Mouse (Mus musculus) adrenal gland, adult 8-10 months (tissue): ENCODE results near the gene C2cd3. TPM values are rescaled to one million over a fixed set of nuclear protein-coding genes. Genes with fewer than 3 reads are reported as not detected.

Experiments
- DNase-seq: peaks from one replicate; pipeline ENCODE4 v3.0.0; 2022
- total RNA-seq, 4 experiments: library from RNA; stranded (reverse); gene quantifications; 2 replicates each; pipeline ENCODE4 v1.2.4; 2022

Gene C2cd3
- total RNA-seq, 4 experiments from 2014 or later: 19.7 to 29.1 (median 26.8) TPM

DNA sequence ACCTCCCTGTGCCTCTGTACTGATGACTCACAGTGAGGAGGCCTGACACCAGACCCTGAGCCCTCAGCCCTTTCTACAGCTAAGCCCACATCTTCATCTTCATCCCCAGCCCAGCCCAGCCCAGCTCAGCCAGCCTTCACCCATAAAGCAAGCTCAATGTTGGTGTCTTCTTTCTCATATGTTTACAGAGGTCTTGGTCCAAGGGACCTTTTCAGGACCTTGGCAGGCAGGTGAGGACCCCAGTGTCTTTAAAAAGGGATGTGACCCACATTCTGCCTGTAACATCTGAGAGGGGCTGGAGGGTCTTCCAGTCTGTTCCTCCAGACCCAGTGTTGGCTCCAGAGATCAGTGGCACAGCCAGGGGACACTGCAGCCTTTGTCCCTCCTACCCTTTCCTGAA lies 127.4 kb downstream of the C2cd3 start:
- DNase-seq: no peak

DNA sequence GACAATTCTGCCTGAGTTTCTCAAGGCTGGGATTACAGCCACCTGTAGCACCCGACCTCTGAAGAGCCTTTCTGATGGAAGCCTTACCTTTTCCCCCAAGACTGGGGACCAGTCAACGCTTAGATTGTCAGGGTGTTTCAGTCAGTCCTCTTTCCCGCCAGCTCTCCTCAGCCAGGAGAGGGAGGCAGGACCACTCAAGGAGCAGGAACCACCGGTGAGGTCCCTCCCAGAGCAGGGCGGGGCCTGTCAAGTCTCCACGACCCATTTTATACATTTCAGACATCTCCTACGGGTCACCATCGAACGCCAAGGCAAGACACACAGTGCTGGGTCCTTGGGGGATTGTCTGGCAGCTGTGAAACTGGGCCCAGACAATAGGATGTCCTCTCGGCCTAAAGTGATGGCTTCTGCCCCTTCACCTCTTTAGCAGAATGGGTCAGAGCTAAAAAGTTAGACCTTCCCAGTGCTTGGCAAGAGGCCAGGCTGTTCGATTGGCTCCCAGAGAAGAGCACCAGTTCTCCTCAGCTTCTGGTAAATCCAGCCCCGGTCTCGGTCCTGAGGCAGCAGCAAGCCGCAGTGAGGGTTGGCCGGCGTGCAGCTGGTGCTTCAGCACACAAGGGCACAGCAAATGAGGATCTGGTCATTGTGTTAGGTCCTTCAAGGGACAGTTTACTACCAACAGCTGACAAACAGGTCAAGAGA lies 128.4 kb downstream of the C2cd3 start:
- no peak for DNase-seq

DNA sequence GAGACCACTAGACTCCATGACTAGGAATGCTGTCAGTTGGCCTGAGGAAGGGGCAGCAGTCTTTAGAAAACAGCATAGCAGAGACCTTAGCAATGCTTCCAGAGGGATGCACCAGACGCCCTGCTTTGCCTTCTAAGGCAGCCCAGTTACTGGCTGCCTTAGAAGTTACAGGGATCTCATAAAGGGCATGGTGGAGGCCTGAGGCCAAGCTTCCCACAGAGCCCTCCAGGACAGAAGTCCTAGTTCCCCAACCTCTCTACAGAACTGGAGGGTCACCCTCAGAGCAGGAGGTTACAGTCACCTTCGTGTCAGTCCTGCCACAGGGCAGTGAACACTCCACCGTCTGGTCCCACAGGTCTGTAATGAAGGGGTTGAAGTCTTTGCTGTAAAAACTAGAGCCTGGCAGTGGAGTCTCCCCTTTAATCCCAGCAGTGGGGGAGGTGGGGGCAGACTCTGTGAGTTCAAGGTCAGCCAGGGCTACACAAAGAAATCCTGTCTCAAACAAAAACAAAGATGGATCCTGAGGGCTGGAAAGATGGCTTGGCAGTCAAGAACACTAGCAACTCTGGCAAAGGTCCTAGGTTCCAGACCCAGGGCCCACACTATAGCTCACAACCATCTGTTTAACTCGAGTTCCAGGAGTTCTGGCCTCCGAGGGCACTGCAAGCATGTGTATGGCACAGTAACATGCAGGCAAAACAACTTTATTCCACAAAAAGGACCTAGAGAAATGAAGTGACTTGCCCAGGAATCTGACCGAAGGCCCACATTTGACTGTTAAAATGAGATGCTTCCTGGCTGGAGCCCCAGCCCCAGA lies 129.2 kb downstream of the C2cd3 start:
- no peak for DNase-seq

DNA sequence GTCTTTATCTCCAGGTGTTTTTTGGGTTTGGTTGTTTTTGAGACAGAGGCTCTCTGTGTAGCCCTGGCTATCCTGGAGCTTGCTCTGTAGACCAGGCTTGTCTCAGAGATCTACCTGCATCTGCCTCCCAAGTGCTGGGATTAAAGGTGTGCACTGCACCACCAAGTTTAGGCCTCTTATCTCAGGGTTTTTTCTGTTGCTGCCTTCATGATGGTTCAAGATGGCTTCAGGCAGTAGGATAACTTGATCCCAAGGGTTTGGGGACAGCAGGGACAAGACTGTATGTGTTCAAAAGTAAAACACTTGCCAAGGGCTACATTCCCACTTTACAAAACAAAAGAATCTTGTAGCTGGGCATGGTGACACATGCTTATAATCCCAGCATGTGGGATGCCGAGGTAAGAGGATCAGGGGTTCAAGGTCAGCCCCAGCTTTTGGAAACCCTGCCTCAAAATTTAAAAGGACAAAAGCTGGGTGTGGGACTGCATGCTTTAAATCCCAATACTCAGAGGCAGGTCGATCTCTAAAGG lies 129.9 kb downstream of the C2cd3 start:
- no peak for DNase-seq

DNA sequence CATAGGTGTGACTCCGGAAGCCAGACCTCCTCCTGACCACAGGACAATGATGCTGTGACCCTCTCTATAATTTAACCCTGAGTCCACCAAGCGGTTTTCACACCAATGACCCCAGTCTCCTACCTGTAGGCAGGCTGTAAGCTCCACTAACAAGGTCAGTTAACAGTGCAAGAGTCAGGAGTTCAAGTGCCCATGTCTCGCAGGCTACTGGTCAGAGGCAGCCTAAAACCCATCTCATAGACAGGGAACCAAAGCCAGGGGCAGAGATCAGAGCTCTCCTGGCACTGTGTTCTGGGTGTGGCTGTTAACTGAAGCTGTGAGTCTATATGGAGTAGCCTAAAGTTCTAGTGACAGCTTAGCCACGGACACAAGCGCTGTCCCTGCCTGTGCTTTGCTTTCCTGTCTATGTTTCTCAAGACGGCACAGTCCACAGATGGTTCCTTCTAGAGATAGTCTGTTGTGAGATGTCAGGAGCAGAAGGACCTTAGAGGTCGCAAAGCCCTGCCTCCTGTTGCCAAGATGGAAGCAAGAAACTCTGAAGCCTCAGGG lies 130.4 kb downstream of the C2cd3 start:
- DNase-seq: no peak

DNA sequence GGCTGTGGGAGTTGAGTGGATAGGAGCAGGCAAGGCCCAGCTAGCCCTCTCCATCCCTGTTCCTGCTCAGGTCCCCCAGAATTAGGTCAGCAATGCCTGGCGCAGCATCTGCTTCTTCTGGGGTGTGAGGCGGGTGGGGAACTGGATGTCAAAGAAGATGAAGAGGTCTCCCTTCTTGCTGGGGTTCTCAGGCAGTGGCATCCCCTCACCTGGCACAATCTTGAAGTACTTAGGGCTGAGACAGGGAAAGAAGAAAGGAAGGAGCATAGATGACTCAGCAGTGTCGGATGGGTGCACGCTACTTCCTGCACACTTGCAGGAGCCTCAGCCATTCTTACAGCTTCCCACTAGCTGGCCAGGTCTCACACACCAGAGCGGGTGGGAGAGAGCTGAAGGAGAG lies 131.0 kb downstream of the C2cd3 start:
- no peak for DNase-seq

DNA sequence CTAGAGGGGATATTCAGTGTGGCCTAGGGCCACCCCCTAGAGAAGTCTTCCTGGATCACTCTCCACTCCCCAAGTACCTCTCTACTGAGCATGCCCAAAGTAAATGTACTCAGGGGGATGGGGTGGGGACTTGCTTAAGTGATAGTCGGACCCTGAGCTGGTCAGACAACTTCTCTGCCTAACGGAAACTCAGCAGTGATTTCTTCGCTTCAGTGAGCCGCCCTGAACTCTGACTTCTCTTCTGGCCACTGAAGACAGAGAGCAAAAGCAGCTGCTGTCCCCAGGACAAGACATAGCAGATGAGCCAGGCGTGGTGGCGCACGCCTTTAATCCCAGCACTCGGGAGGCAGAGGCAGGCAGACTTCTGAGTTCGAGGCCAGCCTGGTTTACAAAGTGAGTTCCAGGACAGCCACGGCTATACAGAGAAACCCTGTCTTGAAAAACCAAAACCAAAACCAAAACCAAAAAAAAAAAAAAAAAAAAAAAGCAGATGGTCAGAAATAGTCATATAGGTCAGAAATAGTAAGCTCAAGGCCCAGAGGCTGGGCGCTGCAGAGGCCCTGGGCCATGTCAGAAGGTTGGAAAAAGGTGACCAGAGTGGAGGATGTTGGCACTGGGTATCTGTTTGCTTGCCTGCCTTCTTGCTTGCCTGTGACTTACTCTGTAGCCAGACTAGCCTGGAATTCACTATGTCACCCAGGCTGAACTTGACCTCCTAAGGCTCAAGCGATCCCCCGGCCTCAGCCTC lies 132.9 kb downstream of the C2cd3 start:
- DNase-seq: no peak

DNA sequence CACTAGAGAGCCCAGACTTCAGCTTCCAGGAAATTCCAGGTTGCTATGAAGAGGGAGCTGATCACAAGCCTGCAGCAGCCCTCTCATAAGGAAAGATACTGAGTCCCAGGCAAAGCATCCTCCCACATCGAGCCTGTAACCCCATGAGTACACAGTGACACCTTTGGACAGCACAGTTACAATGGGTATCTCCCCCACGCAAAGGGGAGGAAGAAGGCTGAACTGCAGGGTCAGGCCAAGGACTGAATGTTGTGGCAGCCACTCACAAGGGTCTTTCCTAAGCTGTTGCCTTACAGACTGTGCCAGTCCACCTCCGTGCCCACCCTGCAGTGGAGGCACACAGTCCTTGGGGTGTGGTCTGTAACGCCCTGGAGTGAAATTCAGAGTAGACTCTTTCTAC lies 134.5 kb downstream of the C2cd3 start:
- no peak for DNase-seq

DNA sequence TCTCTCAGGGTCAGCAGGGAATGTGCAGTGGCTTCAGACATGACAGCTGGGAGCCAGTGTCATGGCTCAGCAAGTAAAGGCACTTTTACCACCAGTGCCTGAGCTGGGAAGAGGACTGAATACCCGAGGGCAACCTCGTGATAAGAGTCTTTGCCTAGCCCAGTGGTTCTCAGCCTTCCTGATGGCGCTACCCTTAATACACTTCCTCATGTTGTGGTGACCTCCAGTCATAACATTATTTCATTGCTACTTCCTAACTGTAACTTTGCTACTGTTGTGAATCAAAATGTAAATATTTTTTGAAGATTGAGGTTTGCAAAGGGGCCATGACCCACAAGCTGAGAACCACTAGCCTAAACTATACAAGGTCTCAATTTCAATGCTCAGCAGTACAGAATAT lies 136.6 kb downstream of the C2cd3 start:
- no peak for DNase-seq

DNA sequence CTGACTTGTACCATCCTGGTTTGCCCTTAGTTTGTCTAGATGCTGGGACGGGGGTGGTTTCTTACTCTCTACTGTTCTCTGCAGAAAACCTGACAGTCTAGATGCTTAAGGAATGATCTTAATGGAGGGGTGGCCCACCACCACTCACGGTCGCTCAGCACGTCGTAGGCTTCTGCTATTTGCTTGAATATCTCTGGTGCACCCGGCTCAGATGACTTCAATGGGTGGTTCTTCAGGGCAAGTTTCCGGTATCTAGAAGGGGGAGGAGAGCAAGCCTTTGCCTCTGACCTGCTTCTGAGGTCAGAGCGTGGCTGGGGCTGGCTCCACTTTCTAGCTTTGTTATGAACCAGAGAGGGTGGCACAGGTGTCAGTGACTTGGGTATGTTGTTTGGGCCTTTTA lies 139.6 kb downstream of the C2cd3 start:
- DNase-seq: no peak

DNA sequence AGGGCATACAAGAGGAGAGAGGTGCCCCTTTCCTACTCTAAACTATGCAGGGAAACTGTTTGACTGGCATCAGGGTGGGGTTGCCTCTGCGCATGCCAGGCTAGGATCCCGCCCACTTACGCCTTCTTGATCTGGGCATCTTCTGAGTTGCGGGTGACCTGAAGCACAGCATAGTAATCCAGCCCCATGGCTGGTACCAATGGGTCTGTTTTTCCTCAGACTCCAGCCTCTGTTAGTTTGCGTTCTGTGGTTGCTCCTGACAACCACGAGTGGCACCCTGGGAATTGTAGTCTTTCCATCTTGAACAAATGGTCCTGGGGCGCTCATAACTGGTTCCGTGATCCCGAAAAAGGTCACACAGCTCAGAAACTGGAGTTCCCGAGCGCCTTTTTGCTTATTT lies 142.5 kb downstream of the C2cd3 start, which contains the start of gene Dnajb13:
Gene Dnajb13 (minus strand): TSS at position 388 of the 400 bp plus-strand sequence.
- DNase-seq: no peak

Other genes with a start within 250 kb of the C2cd3 start
- gene Lipt2, start 213.0 kb upstream of the C2cd3 start, total RNA-seq: 1 to 10 TPM; 5.2 to 7.5 (median 6.4) TPM
- 1 to 10 TPM in 3 of 4 experiments, under 1 TPM in 1; 0.55 to 1.9 (median 1.4) TPM for gene Kcne3, start 195.7 kb upstream of the C2cd3 start, total RNA-seq
- gene Pgm2l1, start 144.8 kb upstream of the C2cd3 start, total RNA-seq: 1 to 10 TPM; 5.5 to 6.8 (median 6.3) TPM
- gene P4ha3, start 86.7 kb upstream of the C2cd3 start, total RNA-seq: 1 to 10 TPM in 1 of 4 experiments, under 1 TPM in 3; 0.49 to 1.1 (median 0.81) TPM
- 10 to 100 TPM; 55.4 to 65.8 (median 61.8) TPM for gene Ppme1, start 74 bp downstream of the C2cd3 start, total RNA-seq
- gene Ucp3, start 100.8 kb downstream of the C2cd3 start, total RNA-seq: 10 to 100 TPM in 3 of 4 experiments, 1 to 10 TPM in 1; 6.3 to 17.8 (median 14.7) TPM
- 100 to 1,000 TPM; 212 to 320 (median 270) TPM for gene Ucp2, start 121.1 kb downstream of the C2cd3 start, total RNA-seq
- under 1 TPM; 0.20 to 0.89 (median 0.42) TPM for gene Dnajb13, start 142.7 kb downstream of the C2cd3 start, total RNA-seq
- gene Coa4, start 164.8 kb downstream of the C2cd3 start, total RNA-seq: 10 to 100 TPM in 3 of 4 experiments, 1 to 10 TPM in 1; 8.1 to 14.5 (median 11.3) TPM
- gene Rab6a, start 235.2 kb downstream of the C2cd3 start, total RNA-seq: 10 to 100 TPM; 64.3 to 76.2 (median 70.9) TPM
- 10 to 100 TPM; 51.9 to 63.8 (median 57.9) TPM for gene Mrpl48, start 236.1 kb downstream of the C2cd3 start, total RNA-seq